Mouse (Mus musculus) forebrain, embryonic 14.5 days (tissue): ENCODE results near the gene Vmn1r59. TPM values are rescaled to one million over a fixed set of nuclear protein-coding genes. Genes with fewer than 3 reads are reported as not detected.
"Not testable (repeated sequence)": the region's sequence is repeated elsewhere in the genome, so short reads cannot be mapped to it uniquely, and the experiment has no call there.

Source experiments
- ATAC-seq: fragments of 200-750 bp; cut with Nextera tagmentation; 2 replicates; pipeline ENCODE4 v1.8.0; 2017; ENCODE audit warnings: mild to moderate bottlenecking, moderate library complexity
- DNase-seq: peaks from one replicate; pipeline ENCODE4 v3.0.0-alpha.2; 2015; ENCODE audit warnings: low spot score
- H3K27ac ChIP-seq: fragments of 300-500 bp; sonication (generic); 2 replicates; pipeline ENCODE4 v1.5.1; 2014; ENCODE audit warnings: low read depth, mild to moderate bottlenecking, control low read depth, low read length, moderate library complexity
- H3K27me3 ChIP-seq: fragments of 300-500 bp; sonication (generic); replicated peaks from 2 replicates; pipeline ENCODE4 v1.6.1; 2014; ENCODE audit warnings: low read length, control low read depth, mixed read lengths; ENCODE audit not compliant: control insufficient read depth, insufficient read depth
- H3K36me3 ChIP-seq: fragments of 300-500 bp; sonication (generic); 2 replicates; pipeline ENCODE4 v1.6.1; 2014; ENCODE audit warnings: low read length, control low read depth; ENCODE audit not compliant: control insufficient read depth, insufficient read depth
- H3K4me1 ChIP-seq: fragments of 300-500 bp; sonication (generic); 2 replicates; pipeline ENCODE4 v1.6.1; 2014; ENCODE audit warnings: antibody characterized with exemption, low read length, control low read depth; ENCODE audit not compliant: control insufficient read depth, insufficient read depth
- H3K4me2 ChIP-seq: fragments of 300-500 bp; sonication (generic); 2 replicates; pipeline ENCODE4 v1.6.1; 2014; ENCODE audit warnings: mild to moderate bottlenecking, control low read depth, low read length
- H3K4me3 ChIP-seq: fragments of 300-500 bp; sonication (generic); 2 replicates; pipeline ENCODE4 v1.5.1; 2014; ENCODE audit warnings: low read depth, low read length, control low read depth
- H3K9ac ChIP-seq: fragments of 300-500 bp; sonication (generic); 2 replicates; pipeline ENCODE4 v1.6.1; 2014; ENCODE audit warnings: mild to moderate bottlenecking, low read length, control low read depth, moderate library complexity
- H3K9me3 ChIP-seq: fragments of 300-500 bp; sonication (generic); replicated peaks from 2 replicates; pipeline ENCODE4 v1.6.1; 2016; ENCODE audit warnings: low read length, control low read depth, mixed read lengths; ENCODE audit not compliant: control insufficient read depth
- WGBS: fragments of 180-500 bp; shearing (Covaris S2); extraction: QIAGEN DNeasy Blood & Tissue Kit; methylation state at CpG from one replicate; pipeline ENCODE4 v1.1.7; 2014; 5-methylcytosine and 5-hydroxymethylcytosine counted together
- polyA plus RNA-seq: library from polyadenylated mRNA; unstranded; fragments of >200 nt; fragmentation: Nextera tagmentation; extraction: Ambion mirVana; gene quantifications from 2 replicates; pipeline ENCODE4 v1.2.1, GENCODE M21; 2014

Gene Vmn1r59
- polyA plus RNA-seq, result not detected in 2 replicates

GRCm38 (mm10) chr7:5456674-5457073 is at the start of gene Vmn1r59:
TSS of gene Vmn1r59 (minus strand) at chr7:5456774.
- Histone ChIP-seq H3K9me3 (peaks cover 15% of the 10 kb centered on the region; the same call in 1 of the 2 replicates), H3K27ac (no peak within 1 kb of the TSS), H3K4me3 (no peak within 1 kb of the TSS), H3K36me3 (no peaks in the 10 kb centered on the region), H3K4me1 (no peaks in the 10 kb centered on the region), H3K9ac (no peak within 1 kb of the TSS), H3K27me3 (no peaks in the 10 kb centered on the region), H3K4me2 (no peak within 1 kb of the TSS)
- ATAC-seq, result no peak
- no peak for DNase-seq

DNA sequence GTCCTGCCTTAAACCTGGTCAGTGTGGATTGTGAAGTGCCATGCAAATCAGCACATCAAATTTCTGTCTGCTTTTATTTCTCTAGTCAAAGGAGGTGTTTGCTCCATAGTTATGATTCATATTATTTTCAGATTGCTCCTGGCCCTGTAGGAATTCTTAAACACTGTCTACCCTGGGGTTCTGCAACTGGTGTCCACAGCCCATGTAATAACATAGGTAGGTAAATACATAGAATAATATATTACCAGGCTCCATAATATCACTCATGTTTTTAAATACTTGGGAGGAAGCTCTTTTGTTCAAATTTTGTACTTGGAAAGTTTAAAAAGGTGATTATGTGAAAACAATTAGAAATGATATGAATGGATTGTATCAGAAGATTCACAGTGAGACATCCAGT is 37.3 kb upstream of the Vmn1r59 start, which contains the start of gene Vmn2r28:
Gene Vmn2r28 (minus strand): TSS at position 101 of the 400 bp plus-strand sequence.
- H3K36me3 ChIP-seq, ATAC-seq, H3K27ac ChIP-seq, H3K4me1 ChIP-seq, H3K9me3 ChIP-seq, H3K4me2 ChIP-seq, H3K27me3 ChIP-seq, H3K4me3 ChIP-seq, DNase-seq, H3K9ac ChIP-seq: not testable (repeated sequence)

DNA sequence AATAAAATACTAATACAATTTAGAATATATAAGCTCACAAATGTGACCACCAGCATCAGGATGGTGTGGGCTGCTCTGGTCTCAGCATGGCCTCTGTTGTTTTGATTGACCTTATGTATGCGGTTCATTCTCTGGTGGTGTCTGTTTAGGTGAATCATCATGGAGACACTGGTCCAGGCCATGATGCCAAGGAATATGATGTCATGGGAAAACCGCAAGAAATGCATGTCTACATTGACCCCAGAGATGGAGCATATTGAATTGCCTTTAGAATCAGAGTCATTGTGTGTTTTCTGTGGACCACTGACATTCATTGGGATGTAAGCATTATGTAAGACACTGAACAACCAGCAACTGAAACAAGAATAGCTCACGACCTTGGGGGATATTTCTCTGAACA is 2.6 kb downstream of the Vmn1r59 start:
- not testable (repeated sequence) for H3K27ac ChIP-seq, H3K9ac ChIP-seq, DNase-seq, ATAC-seq, H3K36me3 ChIP-seq, H3K4me2 ChIP-seq, H3K4me1 ChIP-seq, H3K27me3 ChIP-seq, H3K4me3 ChIP-seq
- 68% methylated on average over 3 of the region's 3 CpGs for WGBS
- H3K9me3 ChIP-seq, result peaks cover 15% of the 10 kb centered on the region; the same call in 1 of the 2 replicates

DNA sequence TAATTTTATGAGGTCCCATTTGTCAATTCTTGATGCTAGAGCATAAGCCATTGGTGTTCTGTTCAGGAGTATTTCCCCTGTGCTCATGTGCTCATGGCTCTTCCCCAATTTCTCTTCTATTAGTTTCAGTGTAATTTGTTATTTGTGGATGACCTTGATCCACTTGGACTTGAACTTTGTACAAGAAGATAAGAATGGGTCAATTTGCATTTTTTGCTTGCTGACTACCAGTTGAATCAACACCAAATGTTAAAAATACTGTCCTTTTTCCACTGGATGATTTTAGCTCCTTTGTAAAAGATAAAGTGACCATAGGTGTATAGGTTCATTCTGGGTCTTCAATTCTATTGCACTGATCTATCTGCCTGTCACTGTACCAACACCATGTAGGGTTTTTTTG is 7.9 kb downstream of the Vmn1r59 start:
- no peak overlapping the region for H3K9ac ChIP-seq
- no peak for ATAC-seq

GRCm38 (mm10) chr7:5413296-5413695 is 43.3 kb downstream of the Vmn1r59 start, which contains the start of gene Vmn1r58:
TSS of gene Vmn1r58 (minus strand) at chr7:5413396.
- not testable (repeated sequence) for H3K4me3 ChIP-seq, H3K27ac ChIP-seq, H3K4me2 ChIP-seq, H3K4me1 ChIP-seq, DNase-seq, H3K9me3 ChIP-seq, H3K36me3 ChIP-seq, H3K9ac ChIP-seq, H3K27me3 ChIP-seq, ATAC-seq

More for the DNA sequence above, 7.9 kb downstream of the Vmn1r59 start:
- Histone ChIP-seq H3K9me3 (0 out of 2 replicates have a peak, but pooled peaks cover 4% of the 10 kb centered on the region), H3K4me2 (no peak overlapping the region), H3K4me1 (no peaks in the 10 kb centered on the region), H3K27ac (no peak overlapping the region), H3K36me3 (no peaks in the 10 kb centered on the region), H3K4me3 (no peak overlapping the region), H3K27me3 (no peaks in the 10 kb centered on the region)
- no peak for DNase-seq

DNA sequence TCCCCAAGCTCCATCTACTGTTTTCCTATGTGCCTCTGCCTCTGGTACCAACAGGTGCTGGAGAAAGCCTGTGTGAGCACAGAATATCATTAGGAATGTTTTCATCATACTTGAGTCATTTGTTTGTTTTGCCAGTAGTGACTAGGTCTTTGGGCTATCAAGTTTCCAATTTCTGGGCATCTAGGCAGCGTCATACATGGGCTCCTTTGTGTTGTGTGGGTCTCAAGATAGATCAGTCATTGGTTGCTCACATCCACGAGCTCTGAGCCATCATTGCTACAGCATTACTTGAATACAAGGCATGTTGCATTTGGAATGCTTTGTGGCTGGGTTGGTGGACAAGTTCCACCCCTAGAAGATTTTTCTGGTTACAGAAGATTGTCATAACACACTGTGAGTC is 50.4 kb downstream of the Vmn1r59 start:
- Histone ChIP-seq H3K4me1 (no peaks in the 10 kb centered on the region), H3K9me3 (peaks cover 7% of the 10 kb centered on the region), H3K9ac (no peak overlapping the region), H3K4me2 (no peak overlapping the region), H3K36me3 (no peaks in the 10 kb centered on the region), H3K4me3 (no peak overlapping the region), H3K27ac (no peak overlapping the region), H3K27me3 (no peaks in the 10 kb centered on the region)
- ATAC-seq (no peak), DNase-seq (no peak)
- WGBS, result 30% methylated on average over 2 of the region's 2 CpGs

Other genes starting within 250 kb of the Vmn1r59 start
- not detected in 2 replicates for gene Vmn1r57, start 238.3 kb downstream of the Vmn1r59 start, polyA plus RNA-seq
- not detected in 2 replicates for gene Gm5065, start 106.2 kb downstream of the Vmn1r59 start, polyA plus RNA-seq
- gene Nlrp2, start 105.7 kb downstream of the Vmn1r59 start, polyA plus RNA-seq, result not detected in 2 replicates
- gene Vmn1r58, start 43.4 kb downstream of the Vmn1r59 start, polyA plus RNA-seq, result not detected in 2 replicates
- gene Vmn2r28, start 37.2 kb upstream of the Vmn1r59 start, polyA plus RNA-seq, result not detected in 2 replicates
- not detected in 2 replicates for gene Vmn1r60, start 90.5 kb upstream of the Vmn1r59 start, polyA plus RNA-seq
- not detected in 2 replicates for gene Vmn1r61, start 156.5 kb upstream of the Vmn1r59 start, polyA plus RNA-seq
- not detected in 2 replicates for gene Vmn1r62, start 216.9 kb upstream of the Vmn1r59 start, polyA plus RNA-seq